Comparison of ENCODE assay signal across 10 mouse cellular contexts in genomic region chr3:135556052-135556587, GRCm38 (mm10).
DNase-seq lines count a peak whose midpoint lies in the region; ATAC-seq and TF ChIP-seq lines count a peak whose summit lies in the region.
"Had no signal": no experiment of that assay in that cellular context is flagged by ENCODE, and none has a peak within 500 bp of the region (broad histone marks: within the 10 kb centered on the region; RNA-seq: fewer than 3 reads in every experiment).

No protein-coding gene starts in this region.

- no peak overlapping the region for H3K4me3 ChIP-seq in kidney, postnatal 0 days (replicated peaks; ENCODE audit: low read depth, low read length)
- no peak overlapping the region for H3K4me3 ChIP-seq in neural tube, embryonic 15.5 days (replicated peaks)
- H3K4me3 ChIP-seq: stomach, embryonic 15.5 days had no signal

- no peak overlapping the region for H3K9ac ChIP-seq in kidney, postnatal 0 days (ENCODE audit: low read depth, low read length)
- H3K9ac ChIP-seq in neural tube, embryonic 15.5 days (replicated peaks) = no peak overlapping the region
- H3K9ac ChIP-seq: stomach, embryonic 15.5 days had no signal

- no peaks in the 10 kb centered on the region for H3K9me3 ChIP-seq in kidney, postnatal 0 days (replicated peaks; ENCODE audit: low read length)
- H3K9me3 ChIP-seq in neural tube, embryonic 15.5 days (replicated peaks) = no peaks in the 10 kb centered on the region
- H3K9me3 ChIP-seq: stomach, embryonic 15.5 days had no signal

- ATAC-seq in kidney, postnatal 0 days (replicated peaks; ENCODE audit: low FRiP score, low read depth) = no peak
- no peak for ATAC-seq in erythroid progenitor cell, adult 5-6 weeks (replicated peaks; ENCODE audit: low FRiP score, poor library complexity, severe bottlenecking)
- no peak for ATAC-seq in neural tube, embryonic 15.5 days (ENCODE audit: low FRiP score)

- WGBS in kidney, postnatal 0 days = 65% methylated on average over 7 of the region's 7 CpGs
- WGBS in neural tube, embryonic 15.5 days = 86% methylated on average over 7 of the region's 7 CpGs

- no peaks in the 10 kb centered on the region for H3K36me3 ChIP-seq in kidney, postnatal 0 days (ENCODE audit: insufficient read depth, low read length)
- no peaks in the 10 kb centered on the region for H3K36me3 ChIP-seq in neural tube, embryonic 15.5 days
- H3K36me3 ChIP-seq: stomach, embryonic 15.5 days had no signal

- peak; percentile 57 for TF ChIP-seq CTCF in kidney, postnatal 0 days (IDR thresholded peaks at IDR 0.05; ENCODE audit: low read depth)

- H3K27ac ChIP-seq in kidney, postnatal 0 days = no peak overlapping the region
- H3K27ac ChIP-seq in neural tube, embryonic 15.5 days (replicated peaks) = no peak overlapping the region
- H3K27ac ChIP-seq: stomach, embryonic 15.5 days had no signal

- H3K27me3 ChIP-seq in kidney, postnatal 0 days (ENCODE audit: insufficient read depth, low read length) = no peaks in the 10 kb centered on the region
- H3K27me3 ChIP-seq in neural tube, embryonic 15.5 days (replicated peaks) = no peaks in the 10 kb centered on the region
- H3K27me3 ChIP-seq: stomach, embryonic 15.5 days had no signal

- H3K4me1 ChIP-seq in kidney, postnatal 0 days (replicated peaks; ENCODE audit: insufficient read depth, low read length) = no peaks in the 10 kb centered on the region
- no peaks in the 10 kb centered on the region for H3K4me1 ChIP-seq in neural tube, embryonic 15.5 days
- H3K4me1 ChIP-seq: stomach, embryonic 15.5 days had no signal

- DNase-seq in kidney, postnatal 0 days (ENCODE audit: low spot score) = no peak
- no peak for DNase-seq in kidney, adult 18-20 months
- DNase-seq in thymus, postnatal 14 days = peak; percentile 30
- no peak for DNase-seq in thymus, postnatal 0 days (ENCODE audit: low spot score)
- peak; percentile 38 for DNase-seq in layer of hippocampus, adult 9-11 months
- no peak for DNase-seq in c-Kit-positive CD71-positive TER-119-positive erythroid progenitor cells, embryonic 14.5 days (ENCODE audit: low spot score)
- DNase-seq: cerebellum, adult 2 months had no signal

- H3K4me2 ChIP-seq in kidney, postnatal 0 days (ENCODE audit: low read length) = no peak overlapping the region
- no peak overlapping the region for H3K4me2 ChIP-seq in neural tube, embryonic 15.5 days
- H3K4me2 ChIP-seq: stomach, embryonic 15.5 days had no signal

Comparison
In these comparisons a context has a peak if more than half of its experiments do, and no peak if none do; other contexts are left out.
1. DNase-seq: peak in thymus, postnatal 14 days (single experiment) and layer of hippocampus, adult 9-11 months (single experiment); none in kidney, postnatal 0 days (single experiment), kidney, adult 18-20 months (single experiment), thymus, postnatal 0 days (single experiment) and c-Kit-positive CD71-positive TER-119-positive erythroid progenitor cells, embryonic 14.5 days (single experiment).